Mouse (Mus musculus): ENCODE data around the gene Sik3.

DNA sequence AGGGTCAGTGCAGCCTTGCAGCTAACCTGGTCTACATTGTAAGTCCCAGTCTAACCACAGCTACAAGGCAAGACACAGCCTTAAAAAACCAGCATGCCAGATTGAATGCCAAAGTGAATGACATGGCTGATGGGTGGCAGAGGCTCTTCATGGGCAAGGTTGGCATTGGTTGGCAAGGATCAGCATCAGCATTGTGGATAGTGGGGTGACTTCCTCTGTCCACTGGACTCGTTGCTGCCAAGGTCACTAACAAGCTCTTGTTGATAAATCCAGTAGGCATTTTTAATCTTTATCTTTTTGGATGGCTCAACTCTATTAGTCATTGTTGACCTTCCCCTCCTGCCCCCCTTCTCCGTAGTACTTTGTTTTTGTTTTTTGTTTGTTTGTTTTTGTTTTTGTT lies 187.0 kb downstream of the Sik3 start:
- TF ChIP-seq CTCF (IDR thresholded peaks at IDR 0.05; ENCODE audit: control insufficient read depth, insufficient read depth, insufficient replicate concordance, low read depth, low read length) (no peak), POLR2A (IDR thresholded peaks at IDR 0.05; ENCODE audit: control insufficient read depth, low read depth, low read length) (no peak)
